Mouse (Mus musculus): ENCODE data around the gene Btrc. TPM values are rescaled to one million over a fixed set of nuclear protein-coding genes. Genes with fewer than 3 reads are reported as not detected.
"Not testable (repeated sequence)": the region's sequence is repeated elsewhere in the genome, so short reads cannot be mapped to it uniquely, and the experiment has no call there.

Btrc gene
- polyA plus RNA-seq, 1 experiment from 2014 or later: 49.0 TPM

DNA sequence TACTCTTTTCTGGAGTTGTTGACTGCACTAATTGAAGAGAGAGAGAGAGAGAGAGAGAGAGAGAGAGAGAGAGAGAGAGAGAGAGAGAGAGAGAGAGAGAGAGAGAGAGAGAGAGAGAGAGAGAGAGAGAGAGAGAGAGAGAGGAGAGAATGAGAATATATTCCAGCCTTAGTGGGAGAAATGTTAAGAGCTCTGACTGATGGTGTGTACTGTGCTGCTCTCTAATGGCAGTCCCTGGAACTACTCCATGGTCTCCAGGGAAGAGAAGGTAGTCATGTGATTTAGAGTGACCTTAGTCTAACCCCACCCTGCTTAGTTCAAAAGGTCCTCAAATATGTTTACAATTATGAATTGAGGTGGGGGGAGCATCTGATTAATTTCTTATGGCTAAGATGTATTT lies 72.5 kb downstream of the Btrc start:
- H3K9ac ChIP-seq (ENCODE audit: low read depth, low read length): not testable (repeated sequence)
- ATAC-seq (replicated peaks; ENCODE audit: low FRiP score): peak; percentile 83

DNA sequence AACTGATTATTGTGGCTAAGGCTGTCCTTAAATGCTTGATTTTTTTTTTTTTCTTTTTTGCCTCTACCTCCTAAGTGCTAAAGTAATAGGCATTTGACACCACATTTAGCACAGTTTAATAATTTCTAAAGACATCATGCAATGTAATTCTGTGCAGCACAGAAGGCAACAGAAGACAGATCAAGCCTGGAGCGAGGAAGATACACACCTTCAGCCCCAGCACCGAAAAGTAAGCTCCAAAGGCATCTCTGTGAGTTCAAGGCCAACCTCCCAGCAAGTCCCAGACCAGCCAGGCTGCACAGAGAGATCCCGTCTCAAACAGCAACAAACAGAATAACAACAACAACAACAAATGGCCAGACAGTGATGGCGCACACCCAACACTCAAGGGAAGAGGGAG lies 73.6 kb downstream of the Btrc start:
- DNase-seq (ENCODE audit: low spot score) (no peak), ATAC-seq (replicated peaks; ENCODE audit: low FRiP score) (no peak)
- 82% methylated on average over 4 of the region's 4 CpGs for WGBS

More for the DNA sequence above, 72.5 kb downstream of the Btrc start:
- H3K4me3 ChIP-seq (ENCODE audit: low read depth, low read length); H3K9me3 ChIP-seq (ENCODE audit: control insufficient read depth, low read length); DNase-seq (ENCODE audit: low spot score); H3K36me3 ChIP-seq (ENCODE audit: control insufficient read depth, insufficient read depth, low read length); H3K27ac ChIP-seq (ENCODE audit: low read depth, low read length); H3K27me3 ChIP-seq (replicated peaks; ENCODE audit: control insufficient read depth, insufficient read depth, low read length); H3K4me2 ChIP-seq; H3K4me1 ChIP-seq (replicated peaks; ENCODE audit: control insufficient read depth, insufficient read depth, low read length): not testable (repeated sequence)

DNA sequence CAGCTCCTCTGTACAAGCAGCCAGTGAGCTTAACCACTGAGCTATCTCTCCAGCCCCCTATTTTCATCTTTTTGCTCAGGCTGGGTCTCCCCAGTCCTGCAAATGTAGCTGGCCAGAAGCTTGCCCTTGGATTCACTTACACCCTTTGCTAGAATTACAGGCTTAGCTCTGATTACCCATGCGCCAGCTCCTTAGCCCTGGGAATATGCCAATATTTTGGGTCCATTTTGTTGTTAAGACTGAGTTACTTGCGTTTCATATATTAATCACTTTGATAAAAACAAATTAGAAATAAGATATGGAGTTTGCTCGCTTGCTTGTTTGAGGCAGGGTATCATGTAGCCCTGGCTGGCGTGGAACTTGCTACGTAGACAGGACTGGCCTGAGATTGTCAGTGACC lies 74.7 kb downstream of the Btrc start:
- WGBS: 94% methylated on average over 5 of the region's 5 CpGs
- ATAC-seq (replicated peaks; ENCODE audit: low FRiP score): no peak
- Histone ChIP-seq H3K36me3 (ENCODE audit: control insufficient read depth, insufficient read depth, low read length) (no peaks in the 10 kb centered on the region), H3K27ac (ENCODE audit: low read depth, low read length) (no peak overlapping the region), H3K27me3 (replicated peaks; ENCODE audit: control insufficient read depth, insufficient read depth, low read length) (no peaks in the 10 kb centered on the region), H3K9me3 (ENCODE audit: control insufficient read depth, low read length) (no peaks in the 10 kb centered on the region), H3K4me2 (no peak overlapping the region), H3K4me1 (replicated peaks; ENCODE audit: control insufficient read depth, insufficient read depth, low read length) (peaks cover 12% of the 10 kb centered on the region), H3K4me3 (ENCODE audit: low read depth, low read length) (no peak overlapping the region), H3K9ac (ENCODE audit: low read depth, low read length) (no peak overlapping the region)
- no peak for DNase-seq (ENCODE audit: low spot score)

More for the DNA sequence above, 73.6 kb downstream of the Btrc start:
- Histone ChIP-seq H3K36me3 (ENCODE audit: control insufficient read depth, insufficient read depth, low read length) (no peaks in the 10 kb centered on the region), H3K27me3 (replicated peaks; ENCODE audit: control insufficient read depth, insufficient read depth, low read length) (no peaks in the 10 kb centered on the region), H3K27ac (ENCODE audit: low read depth, low read length) (no peak overlapping the region), H3K4me1 (replicated peaks; ENCODE audit: control insufficient read depth, insufficient read depth, low read length) (peaks cover 8% of the 10 kb centered on the region), H3K4me2 (no peak overlapping the region), H3K4me3 (ENCODE audit: low read depth, low read length) (no peak overlapping the region), H3K9ac (ENCODE audit: low read depth, low read length) (no peak overlapping the region), H3K9me3 (ENCODE audit: control insufficient read depth, low read length) (no peaks in the 10 kb centered on the region)

DNA sequence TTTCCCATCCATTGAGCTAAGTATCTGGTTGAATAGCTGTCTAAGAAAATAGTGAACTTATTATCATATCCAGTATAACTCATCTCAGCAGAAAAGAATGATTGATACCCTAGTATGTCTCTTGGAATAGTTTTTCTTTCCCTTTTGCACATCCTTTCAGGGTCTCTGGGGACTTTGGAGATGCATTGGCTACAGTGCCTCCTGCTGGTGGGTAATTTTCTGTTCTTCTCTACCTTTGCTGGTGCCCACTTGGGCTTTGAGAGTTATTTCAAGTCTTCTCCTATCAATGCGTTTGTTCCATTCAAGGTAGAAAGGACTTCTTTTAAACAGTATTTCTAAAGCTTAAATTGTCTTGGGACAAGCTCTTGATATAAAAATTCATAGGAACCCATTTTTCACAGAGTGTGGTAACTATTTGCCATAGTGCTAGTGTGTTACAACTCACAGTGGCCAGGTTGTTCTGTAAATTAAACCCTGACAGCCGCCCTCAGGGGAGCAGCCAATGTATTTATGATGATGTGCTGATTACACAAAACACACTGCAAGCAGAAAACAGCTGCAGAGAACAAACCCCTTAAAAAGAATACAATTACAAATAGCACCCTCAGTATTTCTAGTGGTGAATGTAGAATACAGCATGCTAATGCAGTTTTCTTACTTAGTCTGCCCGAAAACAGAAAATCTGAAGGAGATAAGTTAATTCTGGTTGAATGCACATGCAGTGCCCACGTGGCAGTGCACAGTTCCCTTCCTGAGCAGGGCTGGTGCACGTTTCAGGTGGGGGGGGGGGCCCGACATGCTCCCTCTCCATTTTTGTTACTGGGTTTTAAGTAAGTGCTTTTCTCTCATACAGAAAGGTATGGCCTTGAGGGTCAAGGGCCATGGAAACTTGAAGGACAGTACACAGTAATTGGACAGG lies 75.7 kb downstream of the Btrc start:
- Histone ChIP-seq H3K36me3 (ENCODE audit: control insufficient read depth, insufficient read depth, low read length) (no peaks in the 10 kb centered on the region), H3K9me3 (ENCODE audit: control insufficient read depth, low read length) (no peaks in the 10 kb centered on the region), H3K4me1 (replicated peaks; ENCODE audit: control insufficient read depth, insufficient read depth, low read length) (peaks cover 16% of the 10 kb centered on the region), H3K4me3 (ENCODE audit: low read depth, low read length) (no peak overlapping the region), H3K4me2 (no peak overlapping the region), H3K27me3 (replicated peaks; ENCODE audit: control insufficient read depth, insufficient read depth, low read length) (no peaks in the 10 kb centered on the region), H3K27ac (ENCODE audit: low read depth, low read length) (no peak overlapping the region), H3K9ac (ENCODE audit: low read depth, low read length) (no peak overlapping the region)
- 71% methylated on average over 6 of the region's 6 CpGs for WGBS
- ATAC-seq (replicated peaks; ENCODE audit: low FRiP score): no peak
- no peak for DNase-seq (ENCODE audit: low spot score)

DNA sequence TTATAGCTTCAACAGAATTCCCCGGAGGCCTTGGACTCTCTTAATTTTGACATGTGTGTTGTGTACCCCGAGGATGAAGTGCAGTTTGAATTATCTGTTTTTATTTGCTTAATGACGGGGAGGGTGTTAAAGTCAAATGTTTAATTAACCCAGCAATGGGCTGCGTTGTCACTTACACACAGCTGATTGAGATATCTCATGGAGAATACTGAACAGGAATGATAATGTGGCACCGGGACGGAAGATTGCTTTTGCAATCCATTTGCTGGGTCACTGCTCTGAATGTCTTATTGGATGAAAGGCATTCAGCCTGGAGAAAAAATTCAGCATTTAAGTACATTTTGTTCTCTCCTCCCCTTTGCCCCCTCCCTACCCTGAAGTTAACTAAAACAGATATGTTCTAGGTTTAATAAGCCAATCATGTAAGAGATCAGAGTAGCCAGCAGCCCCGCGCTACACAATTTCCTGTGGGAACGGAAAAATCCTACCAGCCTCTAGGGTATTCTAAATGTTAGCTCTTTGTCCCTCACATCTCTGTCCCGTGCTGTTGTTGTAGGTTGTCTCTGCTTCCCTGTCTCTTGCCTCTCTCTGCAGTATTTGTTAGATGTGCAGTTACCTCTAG lies 77.1 kb downstream of the Btrc start:
- Histone ChIP-seq H3K4me1 (replicated peaks; ENCODE audit: control insufficient read depth, insufficient read depth, low read length) (peaks cover 23% of the 10 kb centered on the region), H3K36me3 (ENCODE audit: control insufficient read depth, insufficient read depth, low read length) (no peaks in the 10 kb centered on the region), H3K9me3 (ENCODE audit: control insufficient read depth, low read length) (no peaks in the 10 kb centered on the region), H3K4me2 (no peak overlapping the region), H3K4me3 (ENCODE audit: low read depth, low read length) (no peak overlapping the region), H3K27ac (ENCODE audit: low read depth, low read length) (no peak overlapping the region), H3K27me3 (replicated peaks; ENCODE audit: control insufficient read depth, insufficient read depth, low read length) (no peaks in the 10 kb centered on the region), H3K9ac (ENCODE audit: low read depth, low read length) (no peak overlapping the region)
- no peak for DNase-seq (ENCODE audit: low spot score)
- WGBS: 64% methylated on average over 10 of the region's 10 CpGs
- ATAC-seq (replicated peaks; ENCODE audit: low FRiP score): no peak

DNA sequence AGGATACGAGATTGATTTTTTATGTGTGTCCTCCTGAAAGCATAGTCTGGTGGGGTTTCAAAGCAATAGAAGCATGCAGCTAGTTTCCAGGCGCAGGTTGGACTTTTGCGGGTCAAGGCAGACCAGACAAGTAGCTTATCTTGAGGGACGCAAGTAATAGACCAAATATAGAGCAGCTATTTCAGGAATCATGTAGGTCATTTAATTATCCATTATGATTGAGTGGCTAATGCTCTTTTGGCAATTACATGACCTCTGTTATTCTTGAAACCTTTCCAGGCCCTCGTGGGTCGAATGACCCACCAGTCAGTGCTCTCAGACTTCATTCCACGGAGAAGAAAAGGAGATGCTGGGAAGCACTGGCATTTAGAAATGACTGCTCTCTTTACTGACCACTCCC lies 78.2 kb downstream of the Btrc start:
- H3K4me2 ChIP-seq: no peak overlapping the region
- H3K9me3 ChIP-seq (ENCODE audit: control insufficient read depth, low read length): no peaks in the 10 kb centered on the region
- DNase-seq (ENCODE audit: low spot score) (no peak), ATAC-seq (replicated peaks; ENCODE audit: low FRiP score) (no peak)
- H3K4me3 ChIP-seq (ENCODE audit: low read depth, low read length): no peak overlapping the region
- WGBS: 64% methylated on average over 7 of the region's 7 CpGs
- H3K27ac ChIP-seq (ENCODE audit: low read depth, low read length): no peak overlapping the region
- no peaks in the 10 kb centered on the region for H3K27me3 ChIP-seq (replicated peaks; ENCODE audit: control insufficient read depth, insufficient read depth, low read length)
- peaks cover 28% of the 10 kb centered on the region for H3K4me1 ChIP-seq (replicated peaks; ENCODE audit: control insufficient read depth, insufficient read depth, low read length)
- no peak overlapping the region for H3K9ac ChIP-seq (ENCODE audit: low read depth, low read length)
- no peaks in the 10 kb centered on the region for H3K36me3 ChIP-seq (ENCODE audit: control insufficient read depth, insufficient read depth, low read length)

DNA sequence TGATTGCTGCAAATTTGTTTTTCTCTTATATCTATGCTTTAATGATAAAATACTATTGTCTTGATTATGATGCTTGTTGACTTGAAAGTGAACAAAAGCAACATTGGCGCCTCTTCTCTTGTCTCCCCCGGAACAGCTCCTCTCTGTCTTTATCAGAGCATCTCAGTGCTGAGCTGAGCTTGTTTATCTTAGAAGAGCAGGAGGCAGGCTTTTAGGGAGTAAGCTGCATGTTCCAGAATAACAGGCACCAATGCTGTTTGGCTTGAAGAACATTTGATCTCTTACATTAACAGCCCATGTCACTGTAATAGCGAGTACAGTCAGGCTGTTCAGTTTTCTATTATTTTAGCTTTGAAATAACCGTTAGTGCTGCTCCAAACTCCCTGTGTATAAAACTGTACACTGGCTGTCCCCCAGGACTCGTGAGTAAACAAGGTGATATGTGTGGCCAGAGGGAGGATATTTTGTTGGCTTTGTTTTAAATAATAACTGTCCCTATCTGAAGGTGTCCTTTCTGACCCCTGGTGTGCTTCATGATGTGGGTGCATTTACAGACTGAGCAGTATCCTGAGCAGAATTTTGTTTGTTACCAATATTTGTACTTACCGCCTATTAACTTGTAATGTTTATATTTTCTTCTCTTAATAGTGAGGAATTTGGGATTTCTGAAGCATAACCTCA lies 81.9 kb downstream of the Btrc start:
- H3K4me1 ChIP-seq (replicated peaks; ENCODE audit: control insufficient read depth, insufficient read depth, low read length): peaks cover 28% of the 10 kb centered on the region
- no peaks in the 10 kb centered on the region for H3K36me3 ChIP-seq (ENCODE audit: control insufficient read depth, insufficient read depth, low read length)
- no peaks in the 10 kb centered on the region for H3K9me3 ChIP-seq (ENCODE audit: control insufficient read depth, low read length)
- peak; percentile 98 for ATAC-seq (replicated peaks; ENCODE audit: low FRiP score)
- peak overlapping the region; percentile 62 for H3K9ac ChIP-seq (ENCODE audit: low read depth, low read length)
- peak overlapping the region; percentile 94 for H3K27ac ChIP-seq (ENCODE audit: low read depth, low read length)
- DNase-seq (ENCODE audit: low spot score): no peak
- WGBS: 31% methylated on average over 6 of the region's 6 CpGs
- H3K4me2 ChIP-seq: peak overlapping the region; percentile 64
- H3K27me3 ChIP-seq (replicated peaks; ENCODE audit: control insufficient read depth, insufficient read depth, low read length): no peaks in the 10 kb centered on the region
- H3K4me3 ChIP-seq (ENCODE audit: low read depth, low read length): peak overlapping the region; percentile 41

DNA sequence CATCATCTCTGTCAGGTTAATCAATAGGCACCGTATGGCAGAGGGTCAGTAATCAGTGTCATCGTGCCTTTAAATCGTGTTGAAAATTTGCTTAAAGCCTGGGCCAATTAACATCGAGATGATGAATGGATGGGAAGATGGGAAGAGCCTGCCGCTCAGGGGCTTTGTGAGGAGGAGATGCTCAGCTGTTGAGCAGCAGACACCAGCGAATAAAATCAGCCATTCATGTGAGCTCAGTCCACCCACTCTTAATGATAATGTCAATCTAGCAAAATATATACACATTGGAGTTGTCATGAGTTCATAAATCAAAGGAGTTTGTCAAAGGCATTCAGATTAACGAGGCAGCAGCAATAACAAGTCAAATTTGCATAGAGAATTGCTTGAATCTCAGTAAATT lies 83.1 kb downstream of the Btrc start:
- no peaks in the 10 kb centered on the region for H3K9me3 ChIP-seq (ENCODE audit: control insufficient read depth, low read length)
- peaks cover 24% of the 10 kb centered on the region for H3K4me1 ChIP-seq (replicated peaks; ENCODE audit: control insufficient read depth, insufficient read depth, low read length)
- H3K4me3 ChIP-seq (ENCODE audit: low read depth, low read length): peak overlapping the region; percentile 42
- no peaks in the 10 kb centered on the region for H3K36me3 ChIP-seq (ENCODE audit: control insufficient read depth, insufficient read depth, low read length)
- no peaks in the 10 kb centered on the region for H3K27me3 ChIP-seq (replicated peaks; ENCODE audit: control insufficient read depth, insufficient read depth, low read length)
- WGBS: 64% methylated on average over 7 of the region's 7 CpGs
- DNase-seq (ENCODE audit: low spot score): no peak
- no peak for ATAC-seq (replicated peaks; ENCODE audit: low FRiP score)
- H3K4me2 ChIP-seq: peak overlapping the region; percentile 64
- H3K27ac ChIP-seq (ENCODE audit: low read depth, low read length): peak overlapping the region; percentile 94
- peak overlapping the region; percentile 42 for H3K9ac ChIP-seq (ENCODE audit: low read depth, low read length)
